Mouse (Mus musculus) forebrain, embryonic 13.5 days (tissue): ENCODE measurements around the gene Col19a1. TPM values are rescaled to one million over a fixed set of nuclear protein-coding genes. Genes with fewer than 3 reads are reported as not detected.

Source experiments
- ATAC-seq: fragments of 200-750 bp; cut with Nextera tagmentation; 2 replicates; pipeline ENCODE4 v1.8.0; 2017
- H3K27ac ChIP-seq: fragments of 300-500 bp; sonication (generic); 2 replicates; pipeline ENCODE4 v1.5.1; 2015; ENCODE audit warnings: inconsistent platforms, mild to moderate bottlenecking, moderate library complexity
- H3K27me3 ChIP-seq: fragments of 300-500 bp; sonication (generic); 2 replicates; pipeline ENCODE4 v1.6.1; 2015; ENCODE audit warnings: mild to moderate bottlenecking, inconsistent platforms
- H3K36me3 ChIP-seq: fragments of 300-500 bp; sonication (generic); 2 replicates; pipeline ENCODE4 v1.6.1; 2015; ENCODE audit warnings: mild to moderate bottlenecking, inconsistent platforms; ENCODE audit not compliant: poor library complexity, severe bottlenecking
- H3K4me1 ChIP-seq: fragments of 300-500 bp; sonication (generic); 2 replicates; pipeline ENCODE4 v1.6.1; 2015; ENCODE audit warnings: inconsistent platforms
- H3K4me2 ChIP-seq: fragments of 300-500 bp; sonication (generic); 2 replicates; pipeline ENCODE4 v1.6.1; 2015; ENCODE audit warnings: inconsistent platforms, mild to moderate bottlenecking, moderate library complexity
- H3K4me3 ChIP-seq: fragments of 300-500 bp; sonication (generic); 2 replicates; pipeline ENCODE4 v1.5.1; 2015; ENCODE audit warnings: mild to moderate bottlenecking, inconsistent platforms
- H3K9ac ChIP-seq: fragments of 300-500 bp; sonication (generic); 2 replicates; pipeline ENCODE4 v1.6.1; 2015; ENCODE audit warnings: mild to moderate bottlenecking, inconsistent platforms
- H3K9me3 ChIP-seq: fragments of 300-500 bp; sonication (generic); replicated peaks from 2 replicates; pipeline ENCODE4 v1.6.1; 2016; ENCODE audit warnings: inconsistent platforms
- WGBS: fragments of 180-500 bp; shearing (Covaris S2); methylation state at CpG from one replicate; pipeline ENCODE4 v1.1.7; 2015; 5-methylcytosine and 5-hydroxymethylcytosine counted together
- polyA plus RNA-seq: library from polyadenylated mRNA; unstranded; fragments of >200 nt; fragmentation: Nextera tagmentation; extraction: Ambion mirVana; gene quantifications from 2 replicates; pipeline ENCODE4 v1.2.1, GENCODE M21; 2015

Col19a1 gene
- polyA plus RNA-seq, 1 experiment from 2014 or later: 0.48 TPM

DNA sequence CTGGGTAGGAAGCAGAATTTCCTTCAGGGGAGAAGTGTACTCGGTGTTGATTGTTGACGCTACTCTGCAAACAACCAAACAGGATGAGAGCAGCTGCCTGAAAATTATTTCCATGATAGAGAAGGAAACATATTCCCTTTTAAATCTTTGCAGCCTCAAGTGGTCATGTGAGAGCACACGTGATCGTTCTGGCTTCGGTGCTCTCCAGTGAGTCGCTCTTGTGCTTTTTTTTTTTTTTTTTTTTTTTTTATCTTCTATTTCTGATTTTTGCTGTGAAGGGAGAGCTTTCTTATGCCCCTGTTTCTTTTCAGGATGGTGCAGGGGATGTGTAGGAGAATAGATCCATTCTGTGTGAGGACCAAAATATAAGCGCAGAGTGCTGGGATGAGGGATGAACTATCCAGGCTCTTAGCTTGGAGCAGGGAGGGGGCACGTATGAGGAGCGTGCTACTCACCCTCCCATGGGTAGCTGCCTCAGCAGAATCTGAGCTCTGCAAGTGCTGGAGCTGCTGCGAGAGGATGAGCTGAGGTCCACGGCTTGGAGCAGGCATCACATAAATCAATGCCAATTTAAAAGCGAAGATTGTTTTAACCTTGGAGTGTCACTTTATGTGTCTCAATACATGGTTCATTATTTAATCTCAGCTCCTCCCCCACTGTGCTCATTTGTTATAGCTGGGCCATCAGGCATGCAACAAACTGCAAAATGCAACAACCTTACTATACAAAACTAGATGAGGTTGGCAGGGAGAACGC, 237.6 kb downstream of the Col19a1 start:
- Histone ChIP-seq H3K9me3 (no peaks in the 10 kb centered on the region), H3K4me3 (no peak overlapping the region), H3K4me1 (no peaks in the 10 kb centered on the region), H3K27me3 (no peaks in the 10 kb centered on the region), H3K4me2 (no peak overlapping the region), H3K27ac (no peak overlapping the region), H3K9ac (no peak overlapping the region), H3K36me3 (no peaks in the 10 kb centered on the region)
- no peak for ATAC-seq
- WGBS: 87% methylated on average over 13 of the region's 13 CpGs

DNA sequence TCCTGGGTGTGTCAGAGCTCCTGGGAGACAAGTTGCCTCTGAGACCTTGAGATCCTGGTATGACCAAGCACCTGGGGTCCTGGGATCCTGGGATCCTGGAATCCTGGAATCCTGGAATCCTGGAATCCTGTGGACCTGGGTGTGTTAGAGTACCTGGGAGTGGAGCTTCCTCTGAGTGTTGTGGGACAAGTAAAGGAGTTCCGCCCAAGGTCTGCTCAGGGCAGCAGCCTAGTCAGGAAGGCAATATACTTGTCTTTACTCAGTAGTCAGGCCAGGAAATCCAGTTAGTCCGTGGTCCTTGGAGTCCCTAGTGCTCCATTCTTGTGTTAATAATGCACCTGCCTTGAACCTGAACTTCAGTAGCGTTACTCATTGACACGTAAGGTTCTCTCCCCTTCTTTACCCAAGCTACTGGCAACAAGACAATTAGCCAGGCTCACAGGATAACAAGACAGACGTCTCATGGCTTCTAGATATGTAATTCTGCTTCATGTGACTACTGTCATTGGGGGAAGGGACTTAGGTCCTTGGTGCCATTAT, 239.6 kb downstream of the Col19a1 start:
- H3K9me3 ChIP-seq: no peaks in the 10 kb centered on the region
- 78% methylated on average over 5 of the region's 5 CpGs for WGBS
- no peak overlapping the region for H3K4me2 ChIP-seq
- no peak for ATAC-seq
- H3K9ac ChIP-seq: no peak overlapping the region
- no peaks in the 10 kb centered on the region for H3K36me3 ChIP-seq
- H3K27me3 ChIP-seq: no peaks in the 10 kb centered on the region
- no peaks in the 10 kb centered on the region for H3K4me1 ChIP-seq
- H3K27ac ChIP-seq: no peak overlapping the region
- H3K4me3 ChIP-seq: no peak overlapping the region

DNA sequence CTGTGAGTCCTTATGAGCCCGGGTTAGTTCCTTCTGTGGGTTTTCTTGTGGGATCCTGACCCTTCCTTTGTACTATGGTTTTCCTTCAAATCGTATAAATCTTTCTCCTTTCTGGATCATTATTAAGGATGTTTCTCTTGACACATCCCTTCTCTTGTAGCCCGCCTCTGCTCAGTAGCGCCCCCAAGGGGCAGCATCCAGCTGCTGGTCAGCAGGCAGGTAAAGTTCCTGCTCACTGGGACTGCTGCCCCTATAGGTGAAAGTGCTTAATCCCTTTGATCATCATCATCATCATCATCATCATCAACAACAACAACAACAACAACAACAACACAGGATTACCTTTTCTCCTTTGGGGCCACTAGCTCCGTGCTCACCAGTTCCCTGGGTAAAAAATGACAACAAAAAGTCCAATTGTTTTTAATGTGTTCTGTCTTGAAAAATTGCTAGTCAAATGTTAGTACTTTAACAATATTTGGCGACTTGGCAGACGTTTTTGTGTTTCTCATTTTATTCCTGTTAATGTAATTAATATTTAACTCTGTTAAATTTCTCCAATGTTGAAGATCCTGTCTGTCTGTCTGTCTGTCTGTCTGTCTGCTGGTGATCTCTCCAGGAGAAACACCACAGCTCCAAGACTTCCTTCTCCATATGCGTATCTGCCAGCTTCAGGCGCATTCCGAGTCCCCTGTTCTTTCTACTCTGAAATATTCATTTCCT, 249.6 kb downstream of the Col19a1 start:
- no peaks in the 10 kb centered on the region for H3K27me3 ChIP-seq
- no peaks in the 10 kb centered on the region for H3K9me3 ChIP-seq
- no peaks in the 10 kb centered on the region for H3K36me3 ChIP-seq
- H3K4me1 ChIP-seq: no peaks in the 10 kb centered on the region
- no peak overlapping the region for H3K27ac ChIP-seq
- 88% methylated on average over 10 of the region's 10 CpGs for whole genome bisulfite sequencing
- no peak for ATAC-seq
- no peak overlapping the region for H3K9ac ChIP-seq
- no peak overlapping the region for H3K4me2 ChIP-seq
- no peak overlapping the region for H3K4me3 ChIP-seq

DNA sequence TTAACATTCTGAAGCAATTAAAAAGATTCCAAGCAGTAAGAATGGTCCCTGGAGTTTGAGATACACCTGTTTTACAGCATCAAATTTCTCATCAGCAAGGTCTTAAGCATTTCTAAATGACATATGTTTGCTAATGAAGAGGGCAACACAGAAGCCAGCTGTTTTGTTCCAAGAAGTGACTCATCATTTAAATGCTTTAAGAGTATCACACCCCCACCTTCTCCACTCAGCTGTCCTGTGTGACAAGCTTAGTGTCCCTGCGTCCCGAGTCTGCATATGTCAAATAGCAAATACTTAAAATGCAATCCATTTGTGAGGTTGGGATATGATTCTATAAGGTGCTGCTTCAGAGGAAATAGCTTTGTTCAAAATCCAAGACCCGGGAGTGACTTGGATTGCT, 251.2 kb downstream of the Col19a1 start:
- Histone ChIP-seq H3K4me3 (no peak overlapping the region), H3K36me3 (no peaks in the 10 kb centered on the region), H3K27me3 (no peaks in the 10 kb centered on the region), H3K27ac (no peak overlapping the region), H3K9me3 (no peaks in the 10 kb centered on the region), H3K4me2 (no peak overlapping the region), H3K4me1 (no peaks in the 10 kb centered on the region), H3K9ac (no peak overlapping the region)
- ATAC-seq: no peak
- WGBS: 71% methylated on average over 3 of the region's 3 CpGs

DNA sequence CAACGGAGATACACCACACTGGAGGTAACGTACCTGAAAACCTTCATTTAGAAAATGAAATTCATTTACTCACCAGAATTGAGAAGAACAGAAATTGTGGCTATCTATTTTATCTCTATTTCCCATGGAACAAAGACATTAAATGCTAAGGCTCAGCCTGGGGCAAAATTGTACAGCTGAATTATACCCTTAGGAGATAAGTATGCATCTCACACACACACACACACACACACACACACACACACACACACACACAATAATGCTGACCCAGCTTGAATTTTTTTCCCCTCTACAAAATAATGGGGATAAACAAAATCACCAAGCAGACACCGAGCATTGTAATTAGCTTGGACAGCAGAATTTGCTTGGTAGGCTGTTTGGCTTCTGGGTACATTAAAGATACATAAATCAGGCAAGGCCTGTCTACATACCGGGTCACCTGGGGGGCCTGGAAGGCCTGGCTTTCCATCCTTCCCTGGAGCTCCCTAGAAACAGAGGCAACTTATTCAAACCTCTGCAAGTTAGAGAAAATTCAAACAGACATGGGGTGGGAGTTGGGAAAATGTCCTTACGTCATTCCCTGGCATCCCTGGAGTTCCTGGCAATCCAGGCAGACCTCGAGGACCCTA, 270.2 kb downstream of the Col19a1 start:
- ATAC-seq: no peak
- Histone ChIP-seq H3K27me3 (no peaks in the 10 kb centered on the region), H3K4me3 (no peak overlapping the region), H3K9ac (no peak overlapping the region), H3K27ac (no peak overlapping the region), H3K9me3 (no peaks in the 10 kb centered on the region), H3K4me2 (no peak overlapping the region), H3K4me1 (no peaks in the 10 kb centered on the region), H3K36me3 (no peaks in the 10 kb centered on the region)
- 83% methylated on average over 6 of the region's 6 CpGs for WGBS

DNA sequence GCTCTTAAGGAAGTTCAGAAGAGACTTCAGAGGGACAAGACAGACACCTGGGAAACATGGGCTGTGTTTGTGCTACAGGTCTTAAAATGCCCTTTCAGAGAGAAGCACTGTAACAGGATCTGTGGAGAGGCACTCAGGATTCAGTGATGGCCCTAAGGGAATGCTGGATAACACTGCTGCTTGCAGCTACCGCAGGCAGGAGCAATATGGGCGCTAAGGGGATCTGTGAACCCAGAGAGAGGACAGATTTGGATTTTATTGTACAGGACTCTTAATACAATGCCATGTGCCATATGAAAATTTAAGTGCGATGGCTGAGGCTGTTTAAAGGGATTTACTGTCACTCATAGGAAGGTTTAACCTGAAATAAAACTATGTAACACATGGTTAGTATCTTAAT, 270.8 kb downstream of the Col19a1 start:
- no peak overlapping the region for H3K4me2 ChIP-seq
- no peaks in the 10 kb centered on the region for H3K9me3 ChIP-seq
- no peak overlapping the region for H3K9ac ChIP-seq
- H3K36me3 ChIP-seq: no peaks in the 10 kb centered on the region
- H3K4me3 ChIP-seq: no peak overlapping the region
- no peaks in the 10 kb centered on the region for H3K4me1 ChIP-seq
- 84% methylated on average over 3 of the region's 3 CpGs for WGBS
- no peaks in the 10 kb centered on the region for H3K27me3 ChIP-seq
- no peak for ATAC-seq
- H3K27ac ChIP-seq: no peak overlapping the region

DNA sequence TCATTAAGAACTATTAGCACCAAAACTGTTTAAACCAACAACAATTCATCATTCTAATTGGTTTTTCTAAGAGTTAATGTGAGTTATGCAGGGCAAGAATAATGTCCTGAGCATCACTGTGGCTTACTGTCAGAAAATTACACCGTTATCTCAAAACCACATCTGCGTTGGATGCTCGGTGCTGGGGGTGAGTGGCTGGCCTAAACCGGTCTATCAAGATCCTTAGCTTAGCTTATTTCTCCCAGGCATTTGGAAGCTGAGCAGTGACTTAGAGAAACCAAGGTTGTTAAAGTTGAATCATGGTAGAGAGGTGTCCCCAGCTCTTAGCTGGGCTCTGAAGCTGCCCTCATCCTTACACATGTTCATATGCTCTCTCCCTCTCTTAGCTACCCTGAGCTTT, 276.4 kb downstream of the Col19a1 start:
- Histone ChIP-seq H3K9ac (no peak overlapping the region), H3K4me1 (no peaks in the 10 kb centered on the region)
- whole genome bisulfite sequencing: 92% methylated on average over 4 of the region's 4 CpGs

DNA sequence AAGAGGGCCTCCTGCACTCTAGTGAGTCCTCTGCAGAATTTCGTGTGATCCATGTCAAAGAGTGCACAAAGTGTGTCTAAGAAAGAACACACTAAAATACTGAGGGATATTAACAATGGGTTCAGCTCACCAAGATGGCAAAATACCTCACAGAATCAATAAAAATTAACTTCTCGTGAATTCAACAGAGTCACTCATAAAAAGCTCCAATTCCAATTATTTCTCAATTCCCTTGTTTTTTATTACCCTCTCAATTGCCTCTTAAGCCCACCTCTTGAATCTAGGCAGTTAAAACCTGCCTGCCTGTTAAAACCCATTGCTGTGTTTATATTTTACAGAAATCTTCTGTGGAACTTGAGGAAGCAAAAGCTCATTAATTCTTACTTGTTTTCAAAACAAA, 277.1 kb downstream of the Col19a1 start:
- ATAC-seq: no peak
- no peaks in the 10 kb centered on the region for H3K4me1 ChIP-seq
- 59% methylated on average over 2 of the region's 2 CpGs for WGBS
- H3K4me3 ChIP-seq: no peak overlapping the region
- no peak overlapping the region for H3K9ac ChIP-seq
- H3K27me3 ChIP-seq: no peaks in the 10 kb centered on the region
- H3K9me3 ChIP-seq: no peaks in the 10 kb centered on the region
- H3K4me2 ChIP-seq: no peak overlapping the region
- no peak overlapping the region for H3K27ac ChIP-seq
- no peaks in the 10 kb centered on the region for H3K36me3 ChIP-seq

More for the DNA sequence above, 276.4 kb downstream of the Col19a1 start:
- Histone ChIP-seq H3K36me3 (no peaks in the 10 kb centered on the region), H3K27ac (no peak overlapping the region), H3K9me3 (no peaks in the 10 kb centered on the region), H3K4me3 (no peak overlapping the region), H3K4me2 (no peak overlapping the region), H3K27me3 (no peaks in the 10 kb centered on the region)
- ATAC-seq: no peak

DNA sequence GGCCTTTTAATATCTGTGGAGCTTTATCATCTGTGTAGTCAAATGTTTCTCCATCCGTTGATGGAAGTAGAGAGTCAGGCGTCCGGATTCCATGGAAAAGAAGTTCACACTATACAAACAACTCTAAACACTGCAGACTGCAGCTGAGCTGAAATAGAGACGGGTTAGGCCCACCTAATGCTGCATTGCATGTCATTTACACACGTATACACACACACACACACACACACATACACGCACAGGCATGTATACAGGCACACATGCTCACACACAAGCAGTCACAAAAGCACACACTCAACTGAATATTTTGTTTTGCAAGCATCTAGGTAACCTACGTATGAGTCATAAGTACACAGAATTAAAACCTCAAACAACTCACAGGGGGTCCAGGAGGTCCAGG, 284.2 kb downstream of the Col19a1 start:
- Histone ChIP-seq H3K4me1 (no peaks in the 10 kb centered on the region; the same call in 1 of the 2 replicates), H3K9ac (no peak overlapping the region), H3K36me3 (no peaks in the 10 kb centered on the region), H3K27ac (no peak overlapping the region), H3K4me2 (no peak overlapping the region), H3K9me3 (no peaks in the 10 kb centered on the region), H3K4me3 (no peak overlapping the region), H3K27me3 (no peaks in the 10 kb centered on the region)
- WGBS: 86% methylated on average over 7 of the region's 7 CpGs
- no peak for ATAC-seq

DNA sequence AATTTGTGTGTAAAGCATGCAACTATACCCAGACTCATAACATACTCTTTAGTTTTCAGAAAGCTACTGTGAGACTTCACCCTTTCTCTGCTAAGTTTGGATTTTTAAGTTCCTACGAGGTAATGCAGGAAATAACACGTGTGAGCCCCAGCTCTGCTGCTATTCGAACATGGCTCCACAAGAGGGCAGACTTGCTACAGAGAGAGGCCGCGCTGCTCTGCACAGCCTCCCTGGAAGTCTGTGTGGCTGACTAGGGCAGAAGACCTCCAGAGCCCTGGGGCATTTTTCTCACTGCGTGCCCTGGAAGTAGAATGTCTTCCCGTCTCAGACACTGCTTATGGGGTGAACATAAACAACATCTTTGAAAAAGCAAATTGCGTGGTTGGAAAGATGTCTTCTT, 284.6 kb downstream of the Col19a1 start:
- no peaks in the 10 kb centered on the region for H3K27me3 ChIP-seq
- no peak overlapping the region for H3K9ac ChIP-seq
- no peaks in the 10 kb centered on the region for H3K36me3 ChIP-seq
- ATAC-seq: peak; percentile 89
- H3K4me2 ChIP-seq: no peak overlapping the region
- H3K27ac ChIP-seq: no peak overlapping the region
- no peak overlapping the region for H3K4me3 ChIP-seq
- no peaks in the 10 kb centered on the region for H3K9me3 ChIP-seq
- no peaks in the 10 kb centered on the region; the same call in 1 of the 2 replicates for H3K4me1 ChIP-seq
- WGBS: 13% methylated on average over 8 of the region's 8 CpGs

DNA sequence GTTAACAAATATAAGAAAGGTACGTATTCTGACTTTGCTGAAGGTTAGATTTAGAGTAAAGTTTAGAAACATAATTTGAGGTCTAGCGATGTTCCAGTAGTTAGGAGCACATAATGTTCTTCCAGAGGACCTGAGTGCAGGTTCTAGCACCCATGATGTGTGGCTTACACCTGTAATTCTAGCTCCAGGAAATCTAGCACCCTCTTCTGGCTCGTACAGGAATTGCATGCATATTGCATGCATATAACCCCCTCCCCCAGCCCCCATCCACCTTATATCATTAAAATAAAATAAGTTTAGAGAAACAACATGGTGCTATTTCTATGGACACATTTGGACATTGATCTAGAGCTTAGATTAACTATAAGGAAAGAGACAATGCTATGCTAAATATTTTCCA, 286.6 kb downstream of the Col19a1 start:
- H3K27me3 ChIP-seq: no peaks in the 10 kb centered on the region
- no peak overlapping the region for H3K4me3 ChIP-seq
- WGBS: 88% methylated on average over 3 of the region's 3 CpGs
- ATAC-seq: no peak
- no peaks in the 10 kb centered on the region; the same call in 1 of the 2 replicates for H3K4me1 ChIP-seq
- H3K9me3 ChIP-seq: no peaks in the 10 kb centered on the region
- H3K27ac ChIP-seq: no peak overlapping the region
- H3K36me3 ChIP-seq: no peaks in the 10 kb centered on the region
- H3K9ac ChIP-seq: no peak overlapping the region
- H3K4me2 ChIP-seq: no peak overlapping the region
